Mouse (Mus musculus): Measurements from ENCODE around the gene Smim26. TPM values are rescaled to one million over a fixed set of nuclear protein-coding genes. Genes with fewer than 3 reads are reported as not detected.

Smim26 gene
- polyA plus RNA-seq, 1 experiment: 4.5 TPM

DNA sequence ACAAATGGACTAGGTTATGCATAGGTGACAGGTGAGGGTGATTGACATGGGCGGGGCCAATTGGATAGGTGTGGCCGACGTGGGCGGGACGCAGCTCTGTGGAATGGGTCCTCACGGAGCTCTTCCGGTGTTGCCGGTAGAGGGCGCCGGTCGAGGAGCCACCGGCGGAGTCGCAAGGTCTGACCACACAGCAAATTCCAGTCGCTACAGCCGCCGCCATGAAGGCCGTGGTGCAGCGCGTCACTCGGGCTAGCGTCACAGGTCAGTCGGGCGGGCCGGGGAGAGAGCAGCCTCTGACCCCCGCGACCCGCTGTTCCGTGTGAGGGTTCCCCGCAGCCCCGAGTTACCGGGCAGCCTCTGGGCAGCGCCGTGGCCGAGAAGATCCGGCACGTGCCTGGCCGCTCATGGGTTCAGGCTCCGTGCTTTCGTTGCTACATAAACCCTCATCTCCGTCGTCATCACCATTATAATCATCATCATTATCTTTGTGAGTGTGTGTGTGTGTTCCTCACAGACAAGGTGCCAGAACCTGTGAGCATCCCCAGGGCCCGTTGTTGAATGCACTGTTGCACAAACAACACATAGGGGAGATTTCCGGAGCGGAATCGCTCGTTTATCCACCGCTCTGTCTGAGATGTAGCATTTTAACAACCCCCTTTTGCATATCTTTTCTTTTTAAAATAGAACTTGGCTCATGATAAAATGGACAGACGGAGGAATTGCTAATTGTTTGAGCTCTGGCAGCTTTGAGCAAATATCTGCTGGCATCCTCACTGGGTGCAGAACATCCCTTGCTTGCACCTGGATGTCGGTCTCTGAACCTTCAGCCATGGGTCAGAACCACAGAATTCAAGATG, 6.2 kb downstream of the Smim26 start, which contains the start of gene Dtd1:
TSS of gene Dtd1 (plus strand) at position 67 of the 857 bp plus-strand sequence.
- Histone ChIP-seq H3K36me3 (ENCODE audit: control insufficient read depth, insufficient read depth, low read length) (no peaks in the 10 kb centered on the region), H3K27me3 (ENCODE audit: control insufficient read depth, insufficient read depth, low read length) (no peaks in the 10 kb centered on the region), H3K4me3 (ENCODE audit: control insufficient read depth, insufficient read depth, low read length) (peak within 1 kb of the TSS; percentile 81), H3K27ac (ENCODE audit: control insufficient read depth, insufficient read depth, low read length) (no peak within 1 kb of the TSS), H3K4me1 (replicated peaks; ENCODE audit: control insufficient read depth, insufficient read depth, low read length) (no peaks in the 10 kb centered on the region; the same call in 1 of the 2 replicates)
- DNase-seq: peak; percentile 87
- TF ChIP-seq POLR2A (IDR thresholded peaks at IDR 0.05; ENCODE audit: control insufficient read depth, extremely low read depth, insufficient read depth, low read length, poor library complexity) (peak; percentile 31; the same call in 1 of the 2 replicates), CTCF (IDR thresholded peaks at IDR 0.05; ENCODE audit: borderline replicate concordance, control insufficient read depth, extremely low read depth, insufficient read depth, low read length, poor library complexity) (peak; percentile 91)
- WGBS: 2% methylated on average over 50 of the region's 50 CpGs

DNA sequence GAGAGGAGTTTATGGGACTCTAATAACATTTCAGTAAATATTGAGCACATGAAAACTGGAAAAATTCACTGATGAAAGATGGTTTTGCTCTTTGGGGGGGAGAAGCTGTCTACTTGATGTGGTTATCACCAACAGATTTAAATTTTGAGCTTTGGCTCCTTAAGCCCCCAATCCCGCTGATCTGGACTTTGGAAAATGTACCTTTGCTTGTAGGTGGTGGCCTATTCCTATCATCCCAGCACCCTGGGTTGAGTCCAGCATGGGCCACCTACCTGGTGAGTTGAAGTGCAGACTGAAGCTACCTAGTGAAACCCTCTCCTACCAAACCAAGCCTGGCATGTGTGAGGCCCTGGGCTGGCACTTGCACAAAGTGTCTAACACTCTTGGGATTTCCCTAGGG, 7.7 kb downstream of the Smim26 start:
- no peaks in the 10 kb centered on the region for H3K36me3 ChIP-seq (ENCODE audit: control insufficient read depth, insufficient read depth, low read length)
- H3K27me3 ChIP-seq (ENCODE audit: control insufficient read depth, insufficient read depth, low read length): no peaks in the 10 kb centered on the region
- no peaks in the 10 kb centered on the region; the same call in 1 of the 2 replicates for H3K4me1 ChIP-seq (replicated peaks; ENCODE audit: control insufficient read depth, insufficient read depth, low read length)
- WGBS: 93% methylated on average over 1 of the region's 1 CpGs
- H3K4me3 ChIP-seq (ENCODE audit: control insufficient read depth, insufficient read depth, low read length): no peak overlapping the region
- TF ChIP-seq CTCF (IDR thresholded peaks at IDR 0.05; ENCODE audit: borderline replicate concordance, control insufficient read depth, extremely low read depth, insufficient read depth, low read length, poor library complexity) (no peak), POLR2A (IDR thresholded peaks at IDR 0.05; ENCODE audit: control insufficient read depth, extremely low read depth, insufficient read depth, low read length, poor library complexity) (no peak)
- no peak for DNase-seq
- H3K27ac ChIP-seq (ENCODE audit: control insufficient read depth, insufficient read depth, low read length): no peak overlapping the region

DNA sequence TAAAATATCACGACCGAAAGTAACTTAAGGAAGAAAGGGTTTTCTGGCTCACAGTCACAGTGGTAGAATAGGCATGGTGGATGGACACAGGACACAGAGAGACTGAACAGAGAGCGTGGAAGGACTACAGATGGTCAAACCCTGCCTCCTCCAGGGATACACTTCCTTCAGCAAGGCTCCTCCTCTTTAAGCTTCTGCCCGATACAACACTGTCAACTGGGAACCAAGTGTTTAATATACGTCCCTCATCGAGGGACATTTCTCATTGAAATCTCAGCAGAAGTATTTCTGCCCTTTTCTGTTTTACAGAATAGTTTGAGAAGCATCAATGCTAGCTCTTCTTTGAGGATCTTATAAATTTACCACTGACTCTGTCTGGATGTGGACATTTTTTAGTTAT, 20.1 kb downstream of the Smim26 start:
- no peak overlapping the region for H3K4me3 ChIP-seq (ENCODE audit: control insufficient read depth, insufficient read depth, low read length)
- WGBS: 97% methylated on average over 6 of the region's 6 CpGs
- H3K36me3 ChIP-seq (ENCODE audit: control insufficient read depth, insufficient read depth, low read length): no peaks in the 10 kb centered on the region
- no peak for DNase-seq
- H3K4me1 ChIP-seq (replicated peaks; ENCODE audit: control insufficient read depth, insufficient read depth, low read length): no peaks in the 10 kb centered on the region
- TF ChIP-seq CTCF (IDR thresholded peaks at IDR 0.05; ENCODE audit: borderline replicate concordance, control insufficient read depth, extremely low read depth, insufficient read depth, low read length, poor library complexity) (no peak), POLR2A (IDR thresholded peaks at IDR 0.05; ENCODE audit: control insufficient read depth, extremely low read depth, insufficient read depth, low read length, poor library complexity) (no peak)
- no peak overlapping the region for H3K27ac ChIP-seq (ENCODE audit: control insufficient read depth, insufficient read depth, low read length)
- H3K27me3 ChIP-seq (ENCODE audit: control insufficient read depth, insufficient read depth, low read length): no peaks in the 10 kb centered on the region

DNA sequence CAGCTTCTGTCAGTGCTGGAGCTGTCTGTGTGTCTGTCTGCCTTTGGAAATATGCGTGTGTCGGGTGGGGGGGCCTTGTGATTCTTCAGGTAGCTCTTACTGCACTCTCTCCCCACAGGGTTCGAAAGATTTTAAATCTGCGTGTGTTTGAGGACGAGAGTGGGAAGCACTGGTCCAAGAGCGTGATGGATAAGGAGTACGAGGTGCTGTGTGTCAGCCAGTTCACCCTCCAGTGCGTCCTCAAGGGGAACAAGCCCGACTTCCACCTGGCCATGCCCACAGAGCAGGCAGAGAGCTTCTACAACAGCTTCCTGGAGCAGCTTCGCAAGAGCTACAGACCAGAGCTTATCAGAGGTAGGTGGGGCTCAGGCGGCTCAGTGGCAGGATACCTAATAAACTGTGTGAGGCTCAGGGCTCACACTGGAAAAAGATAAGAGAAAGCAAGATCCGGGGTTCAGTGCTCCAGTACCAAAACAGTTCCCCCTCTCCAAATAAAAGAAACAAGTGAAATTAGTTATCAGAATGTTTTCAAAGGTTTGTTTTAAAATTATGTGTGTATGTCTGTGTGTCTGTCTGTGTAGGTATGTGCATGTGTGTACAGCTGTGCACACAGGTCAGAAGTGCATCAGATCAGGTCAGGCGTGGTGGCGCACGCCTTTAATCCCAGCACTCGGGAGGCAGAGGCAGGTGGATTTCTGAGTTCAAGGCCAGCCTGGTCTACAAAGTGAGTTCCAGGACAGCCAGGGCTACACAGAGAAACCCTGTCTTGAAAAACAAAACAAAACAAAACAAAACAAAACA, 23.4 kb downstream of the Smim26 start:
- WGBS: 95% methylated on average over 16 of the region's 16 CpGs
- Histone ChIP-seq H3K27ac (ENCODE audit: control insufficient read depth, insufficient read depth, low read length) (no peak overlapping the region), H3K36me3 (ENCODE audit: control insufficient read depth, insufficient read depth, low read length) (no peaks in the 10 kb centered on the region), H3K4me1 (replicated peaks; ENCODE audit: control insufficient read depth, insufficient read depth, low read length) (no peaks in the 10 kb centered on the region), H3K27me3 (ENCODE audit: control insufficient read depth, insufficient read depth, low read length) (no peaks in the 10 kb centered on the region), H3K4me3 (ENCODE audit: control insufficient read depth, insufficient read depth, low read length) (no peak overlapping the region)
- no peak for TF ChIP-seq CTCF (IDR thresholded peaks at IDR 0.05; ENCODE audit: borderline replicate concordance, control insufficient read depth, extremely low read depth, insufficient read depth, low read length, poor library complexity)
- TF ChIP-seq POLR2A (IDR thresholded peaks at IDR 0.05; ENCODE audit: control insufficient read depth, extremely low read depth, insufficient read depth, low read length, poor library complexity): no peak
- DNase-seq: no peak

DNA sequence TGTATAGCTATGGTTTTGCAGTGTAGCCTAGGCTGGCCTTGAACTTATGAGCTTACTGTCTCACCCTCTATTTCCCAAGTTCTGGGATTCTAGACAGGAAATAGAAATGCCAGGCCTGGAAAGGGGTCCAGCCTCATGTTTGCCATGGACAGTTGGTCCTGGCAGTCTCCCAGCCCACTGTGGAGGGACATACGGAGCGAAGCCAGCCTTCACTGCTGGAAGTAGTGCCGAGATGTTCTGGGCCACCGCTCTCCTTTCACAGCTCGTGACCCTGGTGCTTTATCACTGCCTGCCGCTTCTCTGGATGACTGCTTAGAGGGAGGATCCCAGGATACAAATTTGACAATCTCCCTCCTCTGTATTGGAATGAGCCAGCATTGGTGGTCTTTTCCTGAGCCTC, 27.6 kb downstream of the Smim26 start:
- TF ChIP-seq CTCF (IDR thresholded peaks at IDR 0.05; ENCODE audit: borderline replicate concordance, control insufficient read depth, extremely low read depth, insufficient read depth, low read length, poor library complexity) (no peak), POLR2A (IDR thresholded peaks at IDR 0.05; ENCODE audit: control insufficient read depth, extremely low read depth, insufficient read depth, low read length, poor library complexity) (no peak)

DNA sequence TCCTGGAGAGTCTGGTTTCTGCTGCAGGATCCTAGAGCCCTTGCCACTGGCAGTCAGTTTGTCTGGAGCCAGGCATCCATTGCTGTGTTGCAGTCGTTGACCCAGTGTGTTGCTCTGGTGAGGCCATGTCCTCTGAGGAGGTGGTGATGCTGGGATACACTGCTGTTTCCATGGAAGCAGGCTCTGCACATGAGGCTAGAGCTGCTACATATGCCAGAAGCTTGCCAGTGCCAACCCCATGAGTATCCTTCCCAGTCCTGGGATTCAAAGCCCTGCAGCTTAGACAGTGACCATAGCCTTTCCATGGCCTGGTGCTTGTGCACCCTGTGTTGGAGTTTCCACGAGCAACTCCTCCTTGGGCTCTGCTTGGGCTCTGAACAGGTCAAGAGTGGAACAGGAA, 39.7 kb downstream of the Smim26 start:
- no peaks in the 10 kb centered on the region for H3K27me3 ChIP-seq (ENCODE audit: control insufficient read depth, insufficient read depth, low read length)
- DNase-seq: no peak
- no peak overlapping the region for H3K4me3 ChIP-seq (ENCODE audit: control insufficient read depth, insufficient read depth, low read length)
- H3K36me3 ChIP-seq (ENCODE audit: control insufficient read depth, insufficient read depth, low read length): no peaks in the 10 kb centered on the region
- H3K4me1 ChIP-seq (replicated peaks; ENCODE audit: control insufficient read depth, insufficient read depth, low read length): no peaks in the 10 kb centered on the region
- no peak overlapping the region for H3K27ac ChIP-seq (ENCODE audit: control insufficient read depth, insufficient read depth, low read length)
- WGBS: 98% methylated on average over 2 of the region's 2 CpGs
- TF ChIP-seq CTCF (IDR thresholded peaks at IDR 0.05; ENCODE audit: borderline replicate concordance, control insufficient read depth, extremely low read depth, insufficient read depth, low read length, poor library complexity) (no peak), POLR2A (IDR thresholded peaks at IDR 0.05; ENCODE audit: control insufficient read depth, extremely low read depth, insufficient read depth, low read length, poor library complexity) (no peak)

More for the DNA sequence above, 27.6 kb downstream of the Smim26 start:
- H3K27me3 ChIP-seq (ENCODE audit: control insufficient read depth, insufficient read depth, low read length): no peaks in the 10 kb centered on the region
- 96% methylated on average over 6 of the region's 6 CpGs for WGBS
- no peaks in the 10 kb centered on the region for H3K4me1 ChIP-seq (replicated peaks; ENCODE audit: control insufficient read depth, insufficient read depth, low read length)
- no peaks in the 10 kb centered on the region for H3K36me3 ChIP-seq (ENCODE audit: control insufficient read depth, insufficient read depth, low read length)
- DNase-seq: no peak
- no peak overlapping the region for H3K4me3 ChIP-seq (ENCODE audit: control insufficient read depth, insufficient read depth, low read length)
- H3K27ac ChIP-seq (ENCODE audit: control insufficient read depth, insufficient read depth, low read length): no peak overlapping the region

All from thymus, adult 2 months (tissue).